Mouse (Mus musculus): Measurements from ENCODE around the gene Slc19a3. TPM values are rescaled to one million over a fixed set of nuclear protein-coding genes. Genes with fewer than 3 reads are reported as not detected.
"Not testable (repeated sequence)": the region's sequence is repeated elsewhere in the genome, so short reads cannot be mapped to it uniquely, and the experiment has no call there.

The Slc19a3 gene
- polyA plus RNA-seq, 1 experiment from 2014 or later: 0.21 TPM

DNA sequence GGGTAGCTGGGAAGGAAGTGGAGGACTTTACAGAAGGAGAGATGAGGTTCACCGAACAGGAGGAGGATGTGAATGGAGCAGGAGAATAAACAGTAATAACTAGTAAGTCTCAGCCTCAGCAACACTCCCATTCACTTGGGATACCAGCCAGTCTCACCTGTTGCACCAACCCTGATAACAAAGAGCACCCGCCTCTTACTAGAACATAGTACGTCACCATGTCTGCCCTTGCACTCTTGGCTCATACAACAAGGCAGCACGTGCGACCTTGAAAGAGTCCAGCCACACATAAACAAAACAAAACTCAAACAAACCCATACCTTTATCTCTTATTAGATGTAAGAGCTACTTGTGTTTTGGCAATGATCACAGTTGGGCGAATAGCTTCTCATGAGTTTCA, 5.7 kb downstream of the Slc19a3 start:
- Histone ChIP-seq H3K4me3 (ENCODE audit: low read depth, low read length) (no peak overlapping the region), H3K27ac (ENCODE audit: low read depth, low read length) (no peak overlapping the region), H3K4me1 (replicated peaks; ENCODE audit: control insufficient read depth, insufficient read depth, low read length) (no peaks in the 10 kb centered on the region), H3K9me3 (ENCODE audit: control insufficient read depth, low read length) (no peaks in the 10 kb centered on the region), H3K9ac (ENCODE audit: low read depth, low read length) (no peak overlapping the region), H3K36me3 (ENCODE audit: control insufficient read depth, insufficient read depth, low read length) (no peaks in the 10 kb centered on the region), H3K27me3 (replicated peaks; ENCODE audit: control insufficient read depth, insufficient read depth, low read length) (no peaks in the 10 kb centered on the region), H3K4me2 (no peak overlapping the region)
- 86% methylated on average over 6 of the region's 6 CpGs for WGBS
- ATAC-seq (replicated peaks; ENCODE audit: low FRiP score) (no peak), DNase-seq (ENCODE audit: low spot score) (no peak)

DNA sequence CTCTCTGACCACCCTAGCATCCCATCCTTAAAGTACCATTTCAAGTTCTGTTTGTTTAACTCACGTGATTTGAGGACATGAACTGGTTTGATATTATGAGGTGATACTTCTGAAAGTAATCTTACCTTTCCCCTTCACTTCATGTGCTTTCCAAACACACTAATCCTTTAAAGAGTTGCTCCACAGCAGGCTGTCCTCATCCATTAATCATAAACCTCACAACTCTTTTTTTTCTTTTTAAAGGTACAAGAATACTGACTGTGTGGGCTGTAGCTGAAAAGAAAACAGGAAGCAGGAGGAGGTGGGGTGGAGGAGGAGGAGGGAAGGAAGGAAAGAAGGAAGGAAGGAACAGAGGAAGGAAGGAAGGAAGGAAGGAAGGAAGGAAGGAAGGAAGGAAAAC, 6.3 kb downstream of the Slc19a3 start:
- Histone ChIP-seq H3K36me3 (ENCODE audit: control insufficient read depth, insufficient read depth, low read length) (no peaks in the 10 kb centered on the region), H3K4me1 (replicated peaks; ENCODE audit: control insufficient read depth, insufficient read depth, low read length) (no peaks in the 10 kb centered on the region), H3K9ac (ENCODE audit: low read depth, low read length) (no peak overlapping the region), H3K4me3 (ENCODE audit: low read depth, low read length) (no peak overlapping the region), H3K9me3 (ENCODE audit: control insufficient read depth, low read length) (no peaks in the 10 kb centered on the region), H3K27ac (ENCODE audit: low read depth, low read length) (no peak overlapping the region), H3K27me3 (replicated peaks; ENCODE audit: control insufficient read depth, insufficient read depth, low read length) (no peaks in the 10 kb centered on the region), H3K4me2 (no peak overlapping the region)
- ATAC-seq (replicated peaks; ENCODE audit: low FRiP score): no peak
- 53% methylated on average over 1 of the region's 1 CpGs for WGBS
- no peak for DNase-seq (ENCODE audit: low spot score)

DNA sequence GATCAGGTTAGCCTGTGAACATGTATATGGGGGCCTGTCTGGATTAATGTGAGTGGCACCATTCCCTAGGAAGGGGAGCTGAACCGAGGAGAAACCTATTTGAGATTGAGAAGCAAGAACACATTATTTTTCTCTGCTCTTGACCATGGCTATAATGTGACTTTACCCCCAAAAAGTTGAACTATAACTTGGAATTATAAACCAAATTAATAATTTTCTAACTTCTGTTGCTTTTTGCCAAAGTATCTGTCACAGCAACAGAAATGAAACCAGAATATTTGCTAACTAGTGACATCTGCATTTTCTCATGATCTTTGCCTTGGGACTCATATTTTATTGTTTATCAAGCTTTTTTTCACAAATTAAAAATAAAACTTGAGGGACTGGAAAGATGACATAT, 21.7 kb downstream of the Slc19a3 start:
- Histone ChIP-seq H3K27me3 (replicated peaks; ENCODE audit: control insufficient read depth, insufficient read depth, low read length) (no peaks in the 10 kb centered on the region), H3K27ac (ENCODE audit: low read depth, low read length) (no peak overlapping the region), H3K4me2 (no peak overlapping the region), H3K9ac (ENCODE audit: low read depth, low read length) (no peak overlapping the region), H3K9me3 (ENCODE audit: control insufficient read depth, low read length) (no peaks in the 10 kb centered on the region), H3K4me1 (replicated peaks; ENCODE audit: control insufficient read depth, insufficient read depth, low read length) (no peaks in the 10 kb centered on the region), H3K36me3 (ENCODE audit: control insufficient read depth, insufficient read depth, low read length) (no peaks in the 10 kb centered on the region), H3K4me3 (ENCODE audit: low read depth, low read length) (no peak overlapping the region)
- no peak for ATAC-seq (replicated peaks; ENCODE audit: low FRiP score)
- no peak for DNase-seq (ENCODE audit: low spot score)
- WGBS: 75% methylated on average over 1 of the region's 1 CpGs

DNA sequence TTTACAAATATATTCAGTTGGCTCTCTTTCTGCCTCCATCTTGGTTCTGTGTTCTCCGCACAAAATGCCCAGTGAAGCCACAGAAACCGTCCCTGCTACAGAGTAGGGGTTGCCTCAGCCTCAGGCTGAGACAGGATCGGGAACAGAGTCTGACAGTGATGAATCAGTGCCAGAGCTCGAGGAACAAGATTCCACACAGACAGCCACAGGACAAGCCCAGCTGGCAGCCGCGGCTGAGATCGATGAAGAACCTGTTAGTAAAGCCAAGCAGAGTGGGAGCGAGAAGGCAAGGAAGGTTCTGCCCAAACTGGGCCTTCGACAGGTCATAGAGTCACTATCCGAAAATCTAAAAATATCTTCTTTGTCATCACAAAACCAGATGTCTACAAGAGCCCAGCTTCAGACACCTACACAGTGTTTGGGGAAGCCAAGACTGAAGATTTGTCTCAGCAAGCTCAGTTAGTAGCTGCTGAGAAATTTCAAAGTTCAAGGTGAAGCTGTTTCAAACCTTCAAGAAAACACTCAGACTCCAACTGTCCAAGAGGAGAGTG, 22.8 kb downstream of the Slc19a3 start:
- no peak overlapping the region for H3K27ac ChIP-seq (ENCODE audit: low read depth, low read length)
- H3K9me3 ChIP-seq (ENCODE audit: control insufficient read depth, low read length): no peaks in the 10 kb centered on the region
- no peaks in the 10 kb centered on the region for H3K27me3 ChIP-seq (replicated peaks; ENCODE audit: control insufficient read depth, insufficient read depth, low read length)
- H3K4me3 ChIP-seq (ENCODE audit: low read depth, low read length): no peak overlapping the region
- WGBS: 69% methylated on average over 10 of the region's 10 CpGs
- ATAC-seq (replicated peaks; ENCODE audit: low FRiP score): no peak
- H3K36me3 ChIP-seq (ENCODE audit: control insufficient read depth, insufficient read depth, low read length): no peaks in the 10 kb centered on the region
- H3K4me1 ChIP-seq (replicated peaks; ENCODE audit: control insufficient read depth, insufficient read depth, low read length): no peaks in the 10 kb centered on the region
- no peak for DNase-seq (ENCODE audit: low spot score)
- no peak overlapping the region for H3K4me2 ChIP-seq
- H3K9ac ChIP-seq (ENCODE audit: low read depth, low read length): no peak overlapping the region

DNA sequence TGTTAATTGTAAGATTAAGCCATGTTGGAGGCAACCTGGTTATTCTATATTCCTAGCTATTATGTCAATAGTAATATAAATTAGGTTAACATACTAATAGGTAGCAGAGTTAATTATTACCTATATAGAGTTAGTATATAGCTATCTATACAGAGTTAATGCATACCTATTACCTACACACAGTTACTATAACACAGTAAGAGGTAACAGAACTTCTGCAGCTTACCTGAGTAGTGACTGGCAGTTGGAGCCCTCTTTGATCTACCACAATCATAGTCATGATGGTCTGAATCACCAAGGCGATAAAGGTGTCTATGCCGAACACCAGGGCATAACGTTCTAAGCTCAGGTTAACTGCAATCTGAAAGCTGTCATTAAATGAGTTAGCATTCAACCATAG, 23.8 kb downstream of the Slc19a3 start:
- no peak overlapping the region for H3K27ac ChIP-seq (ENCODE audit: low read depth, low read length)
- H3K27me3 ChIP-seq (replicated peaks; ENCODE audit: control insufficient read depth, insufficient read depth, low read length): no peaks in the 10 kb centered on the region
- ATAC-seq (replicated peaks; ENCODE audit: low FRiP score) (no peak), DNase-seq (ENCODE audit: low spot score) (no peak)
- H3K9ac ChIP-seq (ENCODE audit: low read depth, low read length): no peak overlapping the region
- H3K4me1 ChIP-seq (replicated peaks; ENCODE audit: control insufficient read depth, insufficient read depth, low read length): no peaks in the 10 kb centered on the region
- no peaks in the 10 kb centered on the region for H3K9me3 ChIP-seq (ENCODE audit: control insufficient read depth, low read length)
- H3K4me3 ChIP-seq (ENCODE audit: low read depth, low read length): no peak overlapping the region
- 81% methylated on average over 3 of the region's 3 CpGs for WGBS
- no peaks in the 10 kb centered on the region for H3K36me3 ChIP-seq (ENCODE audit: control insufficient read depth, insufficient read depth, low read length)
- H3K4me2 ChIP-seq: no peak overlapping the region

DNA sequence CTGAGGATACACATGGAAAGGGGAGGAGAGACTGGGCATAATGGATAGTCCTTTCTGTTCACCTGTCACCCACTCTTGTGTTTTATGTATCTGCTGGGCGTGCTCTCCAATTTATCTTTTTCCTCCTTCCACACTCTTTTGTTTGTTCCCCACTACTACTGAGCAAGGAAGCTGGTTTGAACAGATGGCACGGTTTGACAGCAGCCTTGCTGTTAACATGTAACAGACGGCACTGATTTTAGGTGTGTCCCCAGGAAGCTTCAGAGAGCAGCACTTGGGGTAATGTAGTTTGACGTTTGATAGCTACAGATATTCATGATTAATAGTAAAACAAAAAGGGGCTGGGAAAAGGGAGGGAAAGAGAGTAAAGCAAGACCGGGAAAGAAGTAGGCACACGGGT, 30.8 kb downstream of the Slc19a3 start:
- Histone ChIP-seq H3K27ac (ENCODE audit: low read depth, low read length) (no peak overlapping the region), H3K27me3 (replicated peaks; ENCODE audit: control insufficient read depth, insufficient read depth, low read length) (no peaks in the 10 kb centered on the region), H3K9ac (ENCODE audit: low read depth, low read length) (no peak overlapping the region), H3K9me3 (ENCODE audit: control insufficient read depth, low read length) (no peaks in the 10 kb centered on the region), H3K4me2 (no peak overlapping the region), H3K4me3 (ENCODE audit: low read depth, low read length) (no peak overlapping the region), H3K36me3 (ENCODE audit: control insufficient read depth, insufficient read depth, low read length) (no peaks in the 10 kb centered on the region), H3K4me1 (replicated peaks; ENCODE audit: control insufficient read depth, insufficient read depth, low read length) (no peaks in the 10 kb centered on the region)
- DNase-seq (ENCODE audit: low spot score): no peak
- WGBS: 64% methylated on average over 6 of the region's 6 CpGs
- ATAC-seq (replicated peaks; ENCODE audit: low FRiP score): no peak

DNA sequence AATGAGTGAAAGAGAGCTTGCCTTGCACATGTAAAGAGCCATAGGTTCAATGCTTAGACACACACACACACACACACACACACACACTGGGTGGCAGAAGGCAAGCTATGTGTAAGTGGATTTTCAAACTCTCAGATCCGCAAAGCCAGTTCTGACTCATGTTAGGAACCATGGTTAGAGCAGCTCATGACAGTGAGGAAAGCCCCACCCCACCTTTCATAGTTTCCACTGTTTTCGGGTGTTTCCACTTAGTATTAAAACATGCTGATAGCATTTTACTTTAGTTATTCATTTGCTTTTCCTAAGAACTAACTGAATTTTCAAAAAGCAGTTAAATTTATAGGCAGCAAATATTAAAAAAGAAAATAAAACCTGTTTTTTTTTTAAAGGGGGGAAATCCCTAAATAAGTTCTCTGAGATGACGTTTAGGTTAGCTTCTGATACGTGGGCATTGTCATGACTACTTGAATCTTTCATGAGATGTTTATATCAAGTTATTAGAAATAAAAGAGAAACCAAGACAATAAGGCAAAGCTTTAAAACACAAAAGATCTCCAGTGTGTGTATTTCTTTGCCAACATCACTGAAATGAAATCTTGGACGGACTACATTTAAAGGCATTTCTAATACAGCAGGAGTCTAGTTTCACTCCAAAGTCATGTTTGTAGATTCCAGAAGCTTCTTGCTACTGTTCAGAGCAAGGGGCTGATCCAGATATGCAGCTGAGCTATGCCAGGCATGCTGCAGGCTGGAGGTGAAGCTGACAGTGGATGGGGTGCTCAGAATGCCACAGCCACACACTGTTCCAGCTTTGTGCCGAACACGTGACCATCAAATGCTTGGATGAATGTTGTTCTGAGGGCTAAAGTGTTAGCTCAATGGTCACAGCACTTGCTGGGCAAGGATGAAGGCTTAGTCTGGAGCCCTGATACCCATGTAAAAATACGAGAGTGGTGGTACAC, 31.7 kb downstream of the Slc19a3 start:
- DNase-seq (ENCODE audit: low spot score): no peak
- no peaks in the 10 kb centered on the region for H3K27me3 ChIP-seq (replicated peaks; ENCODE audit: control insufficient read depth, insufficient read depth, low read length)
- H3K27ac ChIP-seq (ENCODE audit: low read depth, low read length): no peak overlapping the region
- no peaks in the 10 kb centered on the region for H3K36me3 ChIP-seq (ENCODE audit: control insufficient read depth, insufficient read depth, low read length)
- H3K4me2 ChIP-seq: no peak overlapping the region
- no peak overlapping the region for H3K4me3 ChIP-seq (ENCODE audit: low read depth, low read length)
- no peaks in the 10 kb centered on the region for H3K9me3 ChIP-seq (ENCODE audit: control insufficient read depth, low read length)
- 74% methylated on average over 8 of the region's 8 CpGs for WGBS
- no peak for ATAC-seq (replicated peaks; ENCODE audit: low FRiP score)
- no peak overlapping the region for H3K9ac ChIP-seq (ENCODE audit: low read depth, low read length)
- no peaks in the 10 kb centered on the region for H3K4me1 ChIP-seq (replicated peaks; ENCODE audit: control insufficient read depth, insufficient read depth, low read length)

DNA sequence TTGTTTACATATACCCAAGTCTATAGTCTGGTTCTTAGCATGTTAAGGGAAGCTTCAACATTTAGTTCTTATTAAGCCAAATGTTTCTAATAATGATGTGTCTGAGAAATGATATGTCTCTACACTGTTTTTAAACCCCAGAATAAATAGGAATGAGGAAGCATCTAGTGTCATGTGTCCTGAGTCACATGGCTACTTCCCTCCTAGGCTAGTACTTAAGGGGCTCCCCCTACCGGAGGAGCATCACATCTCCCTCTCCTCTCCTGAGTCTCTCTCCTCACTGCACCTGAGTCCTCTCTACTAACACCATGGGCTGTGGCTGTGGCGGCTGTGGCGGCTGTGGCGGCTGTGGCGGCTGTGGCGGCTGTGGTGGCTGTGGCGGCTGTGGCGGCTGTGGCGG, 37.9 kb downstream of the Slc19a3 start, which contains the start of gene Gm47959:
Gm47959 (plus strand) TSS at position 243 of the 400 bp plus-strand sequence.
- not testable (repeated sequence) for H3K4me1 ChIP-seq (replicated peaks; ENCODE audit: control insufficient read depth, insufficient read depth, low read length); H3K4me3 ChIP-seq (ENCODE audit: low read depth, low read length); DNase-seq (ENCODE audit: low spot score); H3K27ac ChIP-seq (ENCODE audit: low read depth, low read length); H3K9me3 ChIP-seq (ENCODE audit: control insufficient read depth, low read length); H3K9ac ChIP-seq (ENCODE audit: low read depth, low read length); H3K27me3 ChIP-seq (replicated peaks; ENCODE audit: control insufficient read depth, insufficient read depth, low read length); H3K36me3 ChIP-seq (ENCODE audit: control insufficient read depth, insufficient read depth, low read length); ATAC-seq (replicated peaks; ENCODE audit: low FRiP score); H3K4me2 ChIP-seq
- 91% methylated on average over 8 of the region's 9 CpGs for WGBS

DNA sequence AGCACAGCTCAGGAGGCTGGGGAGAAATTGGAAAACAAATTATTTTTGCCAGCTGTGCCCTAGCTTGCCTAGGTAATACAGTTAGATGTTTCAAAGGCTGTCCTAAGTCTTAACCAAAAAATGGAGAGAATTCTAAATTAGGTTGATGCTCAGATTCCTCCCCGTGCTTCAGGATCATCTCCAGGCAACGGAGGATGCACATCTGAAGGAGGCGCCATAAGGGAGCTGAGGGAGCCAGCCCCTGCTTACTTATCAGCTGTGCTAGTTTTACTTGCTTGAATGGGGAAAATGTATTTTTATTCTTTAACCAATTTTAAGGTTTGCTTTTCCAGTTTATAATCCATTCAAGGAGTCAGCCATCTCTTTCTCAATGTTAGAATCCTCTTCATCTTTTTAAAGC, 44.3 kb downstream of the Slc19a3 start:
- Histone ChIP-seq H3K27ac (ENCODE audit: low read depth, low read length) (no peak overlapping the region), H3K36me3 (ENCODE audit: control insufficient read depth, insufficient read depth, low read length) (no peaks in the 10 kb centered on the region), H3K9ac (ENCODE audit: low read depth, low read length) (no peak overlapping the region), H3K4me1 (replicated peaks; ENCODE audit: control insufficient read depth, insufficient read depth, low read length) (no peaks in the 10 kb centered on the region), H3K4me2 (no peak overlapping the region), H3K9me3 (ENCODE audit: control insufficient read depth, low read length) (no peaks in the 10 kb centered on the region), H3K4me3 (ENCODE audit: low read depth, low read length) (no peak overlapping the region), H3K27me3 (replicated peaks; ENCODE audit: control insufficient read depth, insufficient read depth, low read length) (no peaks in the 10 kb centered on the region)
- DNase-seq (ENCODE audit: low spot score): no peak
- WGBS: 83% methylated on average over 3 of the region's 3 CpGs
- ATAC-seq (replicated peaks; ENCODE audit: low FRiP score): no peak
